Mouse (Mus musculus): ENCODE results near the gene Rnf19b. TPM values are rescaled to one million over a fixed set of nuclear protein-coding genes. Genes with fewer than 3 reads are reported as not detected.
A peak's percentile ranks its signal among the peaks of the same experiment; 100 is the strongest.

Rnf19b gene
- polyA plus RNA-seq, 1 experiment from 2014 or later: 11.0 TPM

GRCm38 (mm10) chr4:129107348-129107899 is 49.4 kb downstream of the Rnf19b start:
- no peak overlapping the region for H3K4me3 ChIP-seq (replicated peaks)
- 58% methylated on average over 10 of the region's 10 CpGs for WGBS
- H3K36me3 ChIP-seq: no peaks in the 10 kb centered on the region
- H3K4me2 ChIP-seq (replicated peaks): no peak overlapping the region
- no peak overlapping the region for H3K27ac ChIP-seq (replicated peaks)
- H3K4me1 ChIP-seq: peaks cover 26% of the 10 kb centered on the region
- no peak overlapping the region for H3K9ac ChIP-seq
- peaks cover 42% of the 10 kb centered on the region for H3K27me3 ChIP-seq
- no peak for ATAC-seq (ENCODE audit: insufficient number of reproducible peaks, low FRiP score, low TSS enrichment, low read depth)
- no peaks in the 10 kb centered on the region for H3K9me3 ChIP-seq (replicated peaks)

GRCm38 (mm10) chr4:129108624-129109023 is 50.6 kb downstream of the Rnf19b start:
- ATAC-seq (ENCODE audit: insufficient number of reproducible peaks, low FRiP score, low TSS enrichment, low read depth): no peak
- no peak overlapping the region for H3K9ac ChIP-seq
- WGBS: 68% methylated on average over 7 of the region's 7 CpGs

GRCm38 (mm10) chr4:129110804-129111203 is 52.7 kb downstream of the Rnf19b start:
- no peak overlapping the region for H3K4me2 ChIP-seq (replicated peaks)

More at GRCm38 (mm10) chr4:129108624-129109023, 50.6 kb downstream of the Rnf19b start:
- Histone ChIP-seq H3K27me3 (peaks cover 38% of the 10 kb centered on the region), H3K9me3 (replicated peaks) (no peaks in the 10 kb centered on the region), H3K4me3 (replicated peaks) (no peak overlapping the region), H3K36me3 (no peaks in the 10 kb centered on the region), H3K4me2 (replicated peaks) (no peak overlapping the region), H3K27ac (replicated peaks) (no peak overlapping the region), H3K4me1 (peaks cover 32% of the 10 kb centered on the region)

GRCm38 (mm10) chr4:129111350-129111749 is 53.3 kb downstream of the Rnf19b start:
- H3K9me3 ChIP-seq (replicated peaks): no peaks in the 10 kb centered on the region
- H3K27ac ChIP-seq (replicated peaks): no peak overlapping the region
- no peaks in the 10 kb centered on the region for H3K36me3 ChIP-seq
- no peak overlapping the region for H3K4me2 ChIP-seq (replicated peaks)
- H3K9ac ChIP-seq: no peak overlapping the region
- 65% methylated on average over 11 of the region's 11 CpGs for WGBS
- H3K27me3 ChIP-seq: peaks cover 17% of the 10 kb centered on the region
- peaks cover 26% of the 10 kb centered on the region; the same call in 1 of the 2 replicates for H3K4me1 ChIP-seq
- H3K4me3 ChIP-seq (replicated peaks): no peak overlapping the region
- ATAC-seq (ENCODE audit: insufficient number of reproducible peaks, low FRiP score, low TSS enrichment, low read depth): no peak

More at GRCm38 (mm10) chr4:129110804-129111203, 52.7 kb downstream of the Rnf19b start:
- peaks cover 26% of the 10 kb centered on the region; the same call in 1 of the 2 replicates for H3K4me1 ChIP-seq
- H3K27ac ChIP-seq (replicated peaks): no peak overlapping the region
- no peak for ATAC-seq (ENCODE audit: insufficient number of reproducible peaks, low FRiP score, low TSS enrichment, low read depth)
- H3K4me3 ChIP-seq (replicated peaks): no peak overlapping the region
- no peaks in the 10 kb centered on the region for H3K9me3 ChIP-seq (replicated peaks)
- no peak overlapping the region for H3K9ac ChIP-seq
- H3K27me3 ChIP-seq: peaks cover 23% of the 10 kb centered on the region
- WGBS: 88% methylated on average over 6 of the region's 6 CpGs
- no peaks in the 10 kb centered on the region for H3K36me3 ChIP-seq

GRCm38 (mm10) chr4:129112231-129112630 is 54.2 kb downstream of the Rnf19b start:
- H3K27ac ChIP-seq (replicated peaks): no peak overlapping the region
- peaks cover 24% of the 10 kb centered on the region; the same call in 1 of the 2 replicates for H3K4me1 ChIP-seq
- peaks cover 12% of the 10 kb centered on the region; the same call in 1 of the 2 replicates for H3K27me3 ChIP-seq
- no peak overlapping the region for H3K4me2 ChIP-seq (replicated peaks)
- WGBS: 38% methylated on average over 12 of the region's 13 CpGs
- H3K9ac ChIP-seq: no peak overlapping the region
- no peak overlapping the region for H3K4me3 ChIP-seq (replicated peaks)
- no peak for ATAC-seq (ENCODE audit: insufficient number of reproducible peaks, low FRiP score, low TSS enrichment, low read depth)
- no peaks in the 10 kb centered on the region for H3K36me3 ChIP-seq
- no peaks in the 10 kb centered on the region for H3K9me3 ChIP-seq (replicated peaks)

- Histone ChIP-seq H3K4me3 (replicated peaks) (no peak overlapping the region), H3K27me3 (0 out of 2 replicates have a peak, but pooled peaks cover 4% of the 10 kb centered on the region), H3K4me1 (peaks cover 18% of the 10 kb centered on the region; the same call in 1 of the 2 replicates), H3K9ac (no peak overlapping the region), H3K27ac (replicated peaks) (no peak overlapping the region), H3K36me3 (no peaks in the 10 kb centered on the region), H3K4me2 (replicated peaks) (no peak overlapping the region), H3K9me3 (replicated peaks) (no peaks in the 10 kb centered on the region)
- WGBS: 32% methylated on average over 28 of the region's 28 CpGs
- peak; percentile 76 for ATAC-seq (ENCODE audit: insufficient number of reproducible peaks, low FRiP score, low TSS enrichment, low read depth)
These were observed 55.3 kb downstream of the Rnf19b start for GRCm38 (mm10) chr4:129113083-129113988.

GRCm38 (mm10) chr4:129116703-129117102 is 58.6 kb downstream of the Rnf19b start:
- Histone ChIP-seq H3K36me3 (no peaks in the 10 kb centered on the region), H3K9me3 (replicated peaks) (no peaks in the 10 kb centered on the region), H3K27me3 (peaks cover 29% of the 10 kb centered on the region), H3K27ac (replicated peaks) (no peak overlapping the region), H3K4me1 (peaks cover 24% of the 10 kb centered on the region), H3K4me2 (replicated peaks) (no peak overlapping the region), H3K9ac (no peak overlapping the region), H3K4me3 (replicated peaks) (no peak overlapping the region)
- no peak for ATAC-seq (ENCODE audit: insufficient number of reproducible peaks, low FRiP score, low TSS enrichment, low read depth)
- WGBS: 91% methylated on average over 8 of the region's 8 CpGs

GRCm38 (mm10) chr4:129117720-129118510 is 59.8 kb downstream of the Rnf19b start:
- Histone ChIP-seq H3K36me3 (no peaks in the 10 kb centered on the region), H3K4me3 (replicated peaks) (no peak overlapping the region), H3K4me2 (replicated peaks) (no peak overlapping the region), H3K27me3 (peaks cover 38% of the 10 kb centered on the region), H3K27ac (replicated peaks) (no peak overlapping the region), H3K4me1 (peaks cover 21% of the 10 kb centered on the region), H3K9ac (no peak overlapping the region), H3K9me3 (replicated peaks) (no peaks in the 10 kb centered on the region)
- ATAC-seq (ENCODE audit: insufficient number of reproducible peaks, low FRiP score, low TSS enrichment, low read depth): no peak
- WGBS: 83% methylated on average over 14 of the region's 14 CpGs

GRCm38 (mm10) chr4:129119708-129120107 is 61.6 kb downstream of the Rnf19b start:
- Histone ChIP-seq H3K27me3 (peaks cover 47% of the 10 kb centered on the region), H3K27ac (replicated peaks) (no peak overlapping the region)
- 66% methylated on average over 10 of the region's 10 CpGs for WGBS

GRCm38 (mm10) chr4:129120520-129121445 is 62.7 kb downstream of the Rnf19b start:
- Histone ChIP-seq H3K27me3 (peaks cover 53% of the 10 kb centered on the region), H3K27ac (replicated peaks) (no peak overlapping the region), H3K4me1 (peaks cover 27% of the 10 kb centered on the region), H3K4me3 (replicated peaks) (peak overlapping the region; percentile 46), H3K36me3 (no peaks in the 10 kb centered on the region), H3K9ac (no peak overlapping the region), H3K9me3 (replicated peaks) (no peaks in the 10 kb centered on the region), H3K4me2 (replicated peaks) (peak overlapping the region; percentile 93)
- peak; percentile 34; the same call in 1 of the 2 replicates for ATAC-seq (ENCODE audit: insufficient number of reproducible peaks, low FRiP score, low TSS enrichment, low read depth)
- WGBS: 1% methylated on average over 59 of the region's 59 CpGs

More at GRCm38 (mm10) chr4:129119708-129120107, 61.6 kb downstream of the Rnf19b start:
- Histone ChIP-seq H3K36me3 (no peaks in the 10 kb centered on the region), H3K4me3 (replicated peaks) (no peak overlapping the region), H3K4me1 (peaks cover 18% of the 10 kb centered on the region), H3K4me2 (replicated peaks) (no peak overlapping the region), H3K9me3 (replicated peaks) (no peaks in the 10 kb centered on the region), H3K9ac (no peak overlapping the region)
- ATAC-seq (ENCODE audit: insufficient number of reproducible peaks, low FRiP score, low TSS enrichment, low read depth): no peak
